Mouse (Mus musculus) small intestine, adult 2 months (tissue): ENCODE data around the gene Oas1h. TPM values are rescaled to one million over a fixed set of nuclear protein-coding genes. Genes with fewer than 3 reads are reported as not detected.
"Not testable (repeated sequence)": the region's sequence is repeated elsewhere in the genome, so short reads cannot be mapped to it uniquely, and the experiment has no call there.

Experiments
- H3K27ac ChIP-seq: fragments of 200-500 bp; 2 replicates; pipeline ENCODE4 v1.5.1; 2012; ENCODE audit warnings: low read depth, low read length, control low read depth, inconsistent platforms; ENCODE audit not compliant: insufficient read depth
- H3K27me3 ChIP-seq: fragments of 200-500 bp; 2 replicates; pipeline ENCODE4 v1.6.1; 2012; ENCODE audit warnings: mild to moderate bottlenecking, moderate library complexity, low read length, inconsistent platforms; ENCODE audit not compliant: control insufficient read depth, insufficient read depth
- H3K36me3 ChIP-seq: fragments of 200-500 bp; 2 replicates; pipeline ENCODE4 v1.6.1; 2012; ENCODE audit warnings: mild to moderate bottlenecking, low read length, control low read depth, inconsistent platforms; ENCODE audit not compliant: control insufficient read depth, insufficient read depth
- H3K4me1 ChIP-seq: fragments of 200-500 bp; 2 replicates; pipeline ENCODE4 v1.6.1; 2012; ENCODE audit warnings: low read length, inconsistent platforms, mixed read lengths; ENCODE audit not compliant: control insufficient read depth, insufficient read depth, insufficient read length
- H3K4me3 ChIP-seq: fragments of 200-500 bp; 2 replicates; pipeline ENCODE4 v1.5.1; 2012; ENCODE audit warnings: low read depth, mild to moderate bottlenecking, control low read depth, inconsistent platforms, low read length, moderate library complexity
- CTCF ChIP-seq: fragments of 200-500 bp; IDR thresholded peaks from 2 replicates; pipeline ENCODE4 v1.5.1; 2012; ENCODE audit warnings: low read depth, mild to moderate bottlenecking, control low read depth, inconsistent platforms, low read length, moderate library complexity, mixed read lengths; ENCODE audit not compliant: insufficient replicate concordance, insufficient read length; ENCODE audit errors: extremely low read depth
- POLR2A ChIP-seq: fragments of 200-500 bp; IDR thresholded peaks from 2 replicates; pipeline ENCODE4 v1.6.1; 2012; ENCODE audit warnings: low read depth, mild to moderate bottlenecking, control low read depth, inconsistent platforms, low read length, moderate library complexity
- WGBS: fragments of 180-500 bp; shearing (Covaris S2); methylation state at CpG from one replicate; pipeline ENCODE4 v1.1.7; 2018; 5-methylcytosine and 5-hydroxymethylcytosine counted together
- polyA plus RNA-seq: library from polyadenylated mRNA; depleted of rRNA; stranded (reverse); fragments of >200 nt; gene quantifications from 2 replicates; pipeline ENCODE4 v1.2.3, GENCODE M21; 2012

The Oas1h gene
- polyA plus RNA-seq, 1 experiment, result not detected

- WGBS, result 74% methylated on average over 3 of the region's 3 CpGs
- TF ChIP-seq CTCF (peak; percentile 24; the same call in 1 of the 2 replicates), POLR2A (no peak)
- no peaks in the 10 kb centered on the region for H3K36me3 ChIP-seq
Measured at GRCm38 (mm10) chr5:120865336-120865860, 4.2 kb downstream of the Oas1h start.

DNA sequence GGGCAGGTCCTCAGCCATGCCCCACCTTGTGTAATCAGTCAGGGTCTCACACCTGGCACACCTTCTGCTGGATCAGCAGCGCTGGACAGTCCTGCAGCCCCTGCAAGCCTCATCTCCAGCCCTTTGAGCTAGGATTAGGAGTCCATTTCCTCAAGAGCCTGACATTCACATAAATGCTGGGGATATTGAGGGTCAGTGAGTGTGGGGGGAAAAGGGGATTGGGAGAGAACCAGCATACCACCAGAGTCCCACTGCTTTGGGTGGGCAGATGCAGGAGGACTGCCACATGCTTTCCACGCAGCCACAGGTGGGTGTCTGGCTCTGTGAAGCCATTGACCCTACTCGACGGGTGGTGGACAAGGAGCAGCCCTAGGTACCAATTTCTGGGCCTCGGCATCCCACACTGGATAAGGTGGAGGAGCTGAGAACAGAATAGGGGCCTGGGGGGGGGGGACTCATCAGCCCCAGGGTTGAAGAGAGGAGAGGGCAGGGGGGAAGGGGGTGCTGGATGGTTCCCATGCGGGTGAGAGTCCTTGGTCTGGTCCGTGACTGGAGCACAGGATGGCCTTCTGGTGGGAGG, 8.3 kb downstream of the Oas1h start:
- TF ChIP-seq POLR2A (no peak), CTCF (no peak)
- Histone ChIP-seq H3K4me1 (no peaks in the 10 kb centered on the region), H3K36me3 (no peaks in the 10 kb centered on the region), H3K27ac (no peak overlapping the region), H3K4me3 (no peak overlapping the region), H3K27me3 (no peaks in the 10 kb centered on the region)
- 83% methylated on average over 7 of the region's 7 CpGs for WGBS

More at GRCm38 (mm10) chr5:120865336-120865860, 4.2 kb downstream of the Oas1h start:
- H3K4me3 ChIP-seq, result no peak overlapping the region
- H3K27ac ChIP-seq, result no peak overlapping the region
- no peaks in the 10 kb centered on the region for H3K27me3 ChIP-seq
- no peaks in the 10 kb centered on the region for H3K4me1 ChIP-seq

DNA sequence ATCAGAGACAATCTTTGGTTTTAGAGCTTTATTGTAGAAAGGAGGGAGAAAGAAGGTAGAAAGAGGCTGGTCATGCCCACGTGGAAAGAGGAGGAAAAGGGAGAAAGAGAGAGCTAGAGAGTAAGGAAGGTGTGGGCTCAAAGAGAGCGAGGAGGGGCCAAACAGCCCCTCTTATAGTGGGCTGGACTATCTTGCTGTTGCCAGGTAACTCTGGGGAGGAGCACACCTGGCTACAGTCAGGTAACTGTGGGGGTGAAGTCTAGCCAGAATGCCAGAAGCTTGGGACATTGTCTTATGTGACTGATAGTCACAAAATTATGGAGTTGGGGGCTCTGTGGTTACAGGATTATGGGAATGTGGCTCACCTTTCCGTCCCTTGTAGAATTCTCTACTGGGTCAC, 8.9 kb downstream of the Oas1h start:
- no peak overlapping the region for H3K4me3 ChIP-seq
- no peaks in the 10 kb centered on the region for H3K4me1 ChIP-seq
- H3K27ac ChIP-seq, result no peak overlapping the region
- no peaks in the 10 kb centered on the region for H3K27me3 ChIP-seq
- TF ChIP-seq CTCF (no peak), POLR2A (no peak)
- H3K36me3 ChIP-seq, result no peaks in the 10 kb centered on the region
- WGBS, result 54% methylated on average over 3 of the region's 3 CpGs

GRCm38 (mm10) chr5:120870782-120871181, 9.6 kb downstream of the Oas1h start:
- WGBS, result 79% methylated on average over 7 of the region's 7 CpGs
- no peaks in the 10 kb centered on the region for H3K36me3 ChIP-seq
- H3K4me1 ChIP-seq, result no peaks in the 10 kb centered on the region
- TF ChIP-seq POLR2A, result no peak
- no peak overlapping the region for H3K4me3 ChIP-seq
- H3K27me3 ChIP-seq, result no peaks in the 10 kb centered on the region
- H3K27ac ChIP-seq, result no peak overlapping the region

DNA sequence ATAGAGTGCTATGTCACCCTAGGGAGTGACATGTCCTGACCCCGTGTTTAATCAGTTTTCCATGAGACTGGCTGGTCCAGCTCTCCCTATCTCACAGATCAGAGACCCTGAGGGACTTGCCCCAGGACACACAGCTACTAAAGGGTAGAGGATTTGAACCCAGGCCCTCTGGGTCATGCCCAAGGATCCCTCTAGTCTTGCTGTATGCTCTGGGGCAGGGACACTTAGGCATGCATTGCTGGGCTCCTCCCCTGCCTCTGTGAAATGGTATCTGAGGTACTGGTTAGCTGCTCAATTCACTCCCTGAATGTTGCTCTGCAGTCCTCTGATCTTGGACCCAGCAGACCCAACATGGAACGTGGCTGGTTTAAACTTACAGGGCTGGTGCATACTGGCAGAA, 10.2 kb downstream of the Oas1h start:
- TF ChIP-seq POLR2A (no peak), CTCF (no peak)
- no peaks in the 10 kb centered on the region for H3K4me1 ChIP-seq
- no peaks in the 10 kb centered on the region for H3K27me3 ChIP-seq
- H3K36me3 ChIP-seq, result peaks cover 1% of the 10 kb centered on the region; the same call in 1 of the 2 replicates
- no peak overlapping the region for H3K27ac ChIP-seq
- WGBS, result 53% methylated on average over 2 of the region's 2 CpGs
- H3K4me3 ChIP-seq, result no peak overlapping the region

GRCm38 (mm10) chr5:120876839-120877238, 15.6 kb downstream of the Oas1h start:
- H3K36me3 ChIP-seq, result peaks cover 18% of the 10 kb centered on the region
- H3K27me3 ChIP-seq, H3K4me3 ChIP-seq, H3K27ac ChIP-seq, H3K4me1 ChIP-seq: not testable (repeated sequence)
- WGBS, result 71% methylated on average over 2 of the region's 3 CpGs

- H3K27me3 ChIP-seq, H3K4me1 ChIP-seq, H3K4me3 ChIP-seq, H3K27ac ChIP-seq: not testable (repeated sequence)
- 80% methylated on average over 2 of the region's 2 CpGs for WGBS
- peaks cover 21% of the 10 kb centered on the region for H3K36me3 ChIP-seq
Measured at GRCm38 (mm10) chr5:120877407-120877806, 16.2 kb downstream of the Oas1h start.

- H3K27ac ChIP-seq, H3K27me3 ChIP-seq, H3K4me1 ChIP-seq, H3K4me3 ChIP-seq: not testable (repeated sequence)
- H3K36me3 ChIP-seq, result peaks cover 21% of the 10 kb centered on the region
- WGBS, result 68% methylated on average over 2 of the region's 2 CpGs
Measured at GRCm38 (mm10) chr5:120878803-120879202, 17.6 kb downstream of the Oas1h start.

DNA sequence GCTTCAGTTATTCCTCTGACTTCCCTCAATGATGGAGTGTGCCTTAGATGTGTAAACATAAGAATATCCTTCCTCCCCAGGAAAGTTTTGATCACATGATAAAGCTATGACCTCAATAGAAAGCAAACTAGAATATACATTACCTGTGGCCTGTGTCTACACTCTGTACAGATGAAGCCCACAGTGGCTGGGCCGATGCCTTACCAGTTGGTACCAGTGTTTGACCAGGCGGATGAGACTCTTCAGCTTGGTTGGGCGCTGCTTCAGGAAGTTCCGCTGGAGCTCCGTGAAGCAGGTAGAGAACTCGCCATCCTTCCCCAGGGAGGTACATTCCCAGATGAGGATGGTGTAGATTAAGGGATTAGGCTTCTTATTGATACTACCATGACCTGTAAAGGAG, 20.5 kb downstream of the Oas1h start:
- WGBS, result 93% methylated on average over 6 of the region's 6 CpGs
- not testable (repeated sequence) for H3K27ac ChIP-seq, H3K4me1 ChIP-seq, H3K4me3 ChIP-seq, H3K27me3 ChIP-seq
- peaks cover 20% of the 10 kb centered on the region for H3K36me3 ChIP-seq

DNA sequence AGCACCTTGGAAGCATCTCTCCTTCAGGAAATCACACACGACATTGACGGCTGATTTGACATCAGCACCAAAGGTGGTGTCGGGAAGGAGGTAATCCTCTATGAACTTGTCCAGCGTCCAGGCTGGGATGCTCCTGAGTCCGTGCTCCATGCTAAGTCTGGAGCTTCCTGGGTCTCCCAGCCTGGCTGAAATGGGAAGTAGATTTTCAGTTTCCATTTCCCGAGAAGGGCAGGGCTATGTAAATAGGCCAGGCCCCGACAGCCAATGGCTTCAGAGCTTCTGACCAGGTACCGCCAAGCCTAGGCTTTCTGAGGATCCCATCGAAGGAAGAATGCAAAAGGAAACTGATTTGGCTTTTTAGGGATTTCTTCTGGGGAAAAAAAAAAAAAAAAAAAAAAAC, 26.2 kb downstream of the Oas1h start, which contains the start of gene Oas1g:
Gene Oas1g (minus strand): TSS at position 201 of the 400 bp plus-strand sequence.
- not testable (repeated sequence) for H3K36me3 ChIP-seq, H3K27me3 ChIP-seq
- WGBS, result 2% methylated on average over 6 of the region's 9 CpGs
- Histone ChIP-seq H3K4me3 (peak within 1 kb of the TSS; percentile 64), H3K27ac (peak within 1 kb of the TSS; percentile 77), H3K4me1 (peaks cover 12% of the 10 kb centered on the region; the same call in 1 of the 2 replicates)
